Mouse (Mus musculus) liver, adult 2 months (tissue): ENCODE data around the gene Med9. TPM values are rescaled to one million over a fixed set of nuclear protein-coding genes. Genes with fewer than 3 reads are reported as not detected.

ENCODE experiments used
- DNase-seq: peaks from one replicate; pipeline ENCODE4 v3.0.0-alpha.2; 2011; ENCODE audit warnings: low read depth, low spot score; ENCODE audit errors: extremely low read depth
- H3K27ac ChIP-seq: fragments of 200-500 bp; replicated peaks from 2 replicates; pipeline ENCODE4 v1.5.1; 2012; ENCODE audit warnings: low read depth, mild to moderate bottlenecking, control low read depth, inconsistent platforms, low read length; ENCODE audit not compliant: insufficient read depth
- H3K27me3 ChIP-seq: fragments of 200-500 bp; 2 replicates; pipeline ENCODE4 v1.6.1; 2012; ENCODE audit warnings: mild to moderate bottlenecking, moderate library complexity, low read length, inconsistent platforms; ENCODE audit not compliant: control insufficient read depth, insufficient read depth
- H3K36me3 ChIP-seq: fragments of 200-500 bp; 2 replicates; pipeline ENCODE4 v1.6.1; 2012; ENCODE audit warnings: low read length, inconsistent platforms; ENCODE audit not compliant: control insufficient read depth, insufficient read depth
- H3K4me1 ChIP-seq: fragments of 200-500 bp; 2 replicates; pipeline ENCODE4 v1.6.1; 2011; ENCODE audit warnings: low read length; ENCODE audit not compliant: control insufficient read depth, insufficient read depth
- H3K4me3 ChIP-seq: fragments of 200-500 bp; 2 replicates; pipeline ENCODE4 v1.5.1; 2011; ENCODE audit warnings: low read depth, mild to moderate bottlenecking, control low read depth, low read length, moderate library complexity; ENCODE audit not compliant: insufficient read depth
- H3K79me2 ChIP-seq: fragments of 200-500 bp; 2 replicates; pipeline ENCODE4 v1.6.1; 2012; ENCODE audit warnings: inconsistent platforms, mild to moderate bottlenecking, low read length, moderate library complexity; ENCODE audit not compliant: control insufficient read depth, insufficient read depth
- H3K9ac ChIP-seq: fragments of 200-500 bp; 2 replicates; pipeline ENCODE4 v1.6.1; 2012; ENCODE audit warnings: low read depth, mild to moderate bottlenecking, control low read depth, inconsistent platforms, low read length
- CTCF ChIP-seq: fragments of 200-500 bp; IDR thresholded peaks from 2 replicates; pipeline ENCODE4 v1.5.1; 2011; ENCODE audit warnings: low read depth, low read length, control low read depth
- POLR2A ChIP-seq: fragments of 200-500 bp; IDR thresholded peaks from 2 replicates; pipeline ENCODE4 v1.6.1; 2011; ENCODE audit warnings: low read length, control low read depth; ENCODE audit not compliant: insufficient read depth; ENCODE audit errors: extremely low read depth
- WGBS: fragments of 180-500 bp; shearing (Covaris S2); methylation state at CpG from one replicate; pipeline ENCODE4 v1.1.7; 2018; 5-methylcytosine and 5-hydroxymethylcytosine counted together
- polyA plus RNA-seq: library from polyadenylated mRNA; depleted of rRNA; stranded (reverse); fragments of >200 nt; gene quantifications from 2 replicates; pipeline ENCODE4 v1.2.3, GENCODE M21; 2012
- total RNA-seq: library from RNA; depleted of rRNA; stranded (reverse); fragments of >200 nt; gene quantifications from 2 replicates; pipeline ENCODE4 v1.2.3, GENCODE M21; 2014

The Med9 gene
- total and polyA plus RNA-seq, 2 experiments: 4.2 to 7.8 TPM

- Histone ChIP-seq H3K4me1 (no peaks in the 10 kb centered on the region; the same call in 1 of the 2 replicates), H3K27me3 (no peaks in the 10 kb centered on the region), H3K4me3 (peak overlapping the region; percentile 50), H3K79me2 (no peaks in the 10 kb centered on the region), H3K27ac (no peak overlapping the region), H3K36me3 (no peaks in the 10 kb centered on the region), H3K9ac (peak overlapping the region; percentile 45)
- TF ChIP-seq POLR2A: no peak
- DNase-seq: no peak
- 52% methylated on average over 34 of the region's 34 CpGs for WGBS
Measured at GRCm38 (mm10) chr11:59963364-59964162, 15.6 kb downstream of the Med9 start.

- Histone ChIP-seq H3K4me1 (no peaks in the 10 kb centered on the region; the same call in 1 of the 2 replicates), H3K4me3 (peak overlapping the region; percentile 50), H3K27me3 (no peaks in the 10 kb centered on the region), H3K9ac (peak overlapping the region; percentile 68), H3K79me2 (no peaks in the 10 kb centered on the region), H3K36me3 (no peaks in the 10 kb centered on the region), H3K27ac (no peak overlapping the region)
- no peak for TF ChIP-seq POLR2A
- TF ChIP-seq CTCF: no peak
- no peak for DNase-seq
- WGBS: 11% methylated on average over 33 of the region's 33 CpGs
Measured at GRCm38 (mm10) chr11:59964163-59964758, 16.3 kb downstream of the Med9 start.

- H3K4me3 ChIP-seq: peak within 1 kb of the TSS; percentile 50
- H3K4me1 ChIP-seq: no peaks in the 10 kb centered on the region; the same call in 1 of the 2 replicates
- peak within 1 kb of the TSS; percentile 68 for H3K9ac ChIP-seq
- peak; percentile 57 for DNase-seq
- H3K27ac ChIP-seq: 0 out of 2 replicates have a peak within 1 kb of the TSS, but pooled peaks have one; percentile 30
- no peaks in the 10 kb centered on the region for H3K27me3 ChIP-seq
- under 1% methylated on average over 28 of the region's 28 CpGs for WGBS
- TF ChIP-seq CTCF (no peak), POLR2A (peak; percentile 58)
- H3K79me2 ChIP-seq: no peaks in the 10 kb centered on the region
- no peaks in the 10 kb centered on the region for H3K36me3 ChIP-seq
Measured at GRCm38 (mm10) chr11:59964818-59965217, 16.8 kb downstream of the Med9 start, which contains the start of gene Rasd1. Gene Rasd1, minus strand, starts transcription at chr11:59964944.

GRCm38 (mm10) chr11:59965227-59966101, 17.5 kb downstream of the Med9 start:
- no peak for TF ChIP-seq POLR2A
- TF ChIP-seq CTCF: peak; percentile 92
- Histone ChIP-seq H3K27ac (0 out of 2 replicates have a peak overlapping the region, but pooled peaks have one; percentile 30), H3K9ac (peak overlapping the region; percentile 68), H3K4me1 (no peaks in the 10 kb centered on the region; the same call in 1 of the 2 replicates), H3K27me3 (no peaks in the 10 kb centered on the region), H3K4me3 (peak overlapping the region; percentile 50), H3K79me2 (no peaks in the 10 kb centered on the region), H3K36me3 (no peaks in the 10 kb centered on the region)
- DNase-seq: no peak
- WGBS: 9% methylated on average over 25 of the region's 25 CpGs

- no peaks in the 10 kb centered on the region for H3K36me3 ChIP-seq
- no peak overlapping the region for H3K4me3 ChIP-seq
- no peak overlapping the region for H3K27ac ChIP-seq
- 39% methylated on average over 4 of the region's 4 CpGs for WGBS
- TF ChIP-seq POLR2A (no peak), CTCF (no peak)
- H3K9ac ChIP-seq: no peak overlapping the region
- no peaks in the 10 kb centered on the region; the same call in 1 of the 2 replicates for H3K4me1 ChIP-seq
- H3K27me3 ChIP-seq: no peaks in the 10 kb centered on the region
- H3K79me2 ChIP-seq: no peaks in the 10 kb centered on the region
- no peak for DNase-seq
Measured at GRCm38 (mm10) chr11:59966102-59966483, 18.1 kb downstream of the Med9 start.
